Mouse (Mus musculus): ENCODE results near the gene Tmem87a.

DNA sequence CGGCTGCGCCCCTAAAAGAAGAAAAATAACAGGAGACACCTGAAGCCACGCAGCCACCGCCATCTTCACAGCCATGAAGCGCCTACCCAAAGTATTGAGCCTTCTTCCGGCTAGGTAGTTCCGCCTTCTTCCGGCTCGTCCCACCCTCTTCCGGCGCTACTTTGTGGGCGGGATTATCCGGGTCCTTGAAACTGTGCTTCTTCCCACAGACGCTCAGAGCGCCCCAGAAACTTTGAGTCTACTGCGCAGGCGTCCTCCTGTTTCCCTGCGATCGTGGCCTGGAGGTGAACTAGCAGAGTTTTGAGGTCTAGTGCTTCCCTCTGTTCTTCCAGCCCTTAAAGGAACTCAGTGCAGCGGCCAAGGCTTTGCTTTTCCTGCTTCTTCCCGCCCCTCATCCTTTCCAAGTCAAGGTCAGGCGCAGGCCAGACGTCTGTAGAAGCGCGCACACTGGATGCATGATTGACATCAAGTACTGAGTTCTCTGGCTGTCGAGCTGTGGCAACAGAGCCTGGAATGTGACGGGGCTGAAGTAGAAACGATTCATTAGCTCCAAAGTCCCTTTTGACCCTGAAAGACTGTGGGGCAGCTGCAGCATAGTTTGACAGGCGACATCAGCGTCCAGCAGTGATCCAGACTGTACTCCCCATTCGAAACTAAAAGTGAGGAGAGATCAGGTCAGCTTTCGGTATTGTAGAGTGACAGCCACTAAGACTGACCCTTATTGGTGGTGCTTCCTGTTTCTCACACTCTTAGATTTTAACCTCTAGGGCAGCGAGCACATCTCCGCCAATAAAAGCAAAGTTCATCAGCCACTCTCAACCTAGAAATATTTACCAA is at the start of gene Tmem87a:
- TF ChIP-seq CTCF (conservative IDR thresholded peaks at IDR 0.05; ENCODE audit: low read length) (no peak), NANOG (IDR thresholded peaks at IDR 0.05; ENCODE audit: borderline replicate concordance, low read length) (no peak), POU5F1 (IDR thresholded peaks at IDR 0.05; ENCODE audit: borderline replicate concordance, low read length) (no peak)

Data from E14TG2a.4 (cell line).